Mouse (Mus musculus): ENCODE data around the gene Ablim2.

GRCm38 (mm10) chr5:35873382-35873781, 115.7 kb downstream of the Ablim2 start:
- no peak for TF ChIP-seq CTCF (IDR thresholded peaks at IDR 0.05; ENCODE audit: control insufficient read depth, insufficient read depth, low read length)
- TF ChIP-seq POLR2A (IDR thresholded peaks at IDR 0.05; ENCODE audit: borderline replicate concordance, control insufficient read depth, low read depth, low read length): no peak

All from bone marrow, adult 2 months (tissue).